Mouse (Mus musculus) heart, embryonic 15.5 days (tissue): ENCODE results near the gene Hydin. TPM values are rescaled to one million over a fixed set of nuclear protein-coding genes. Genes with fewer than 3 reads are reported as not detected.
"Not testable (repeated sequence)": the region's sequence is repeated elsewhere in the genome, so short reads cannot be mapped to it uniquely, and the experiment has no call there.

Source experiments
- ATAC-seq: fragments of 200-750 bp; cut with Nextera tagmentation; replicated peaks from 2 replicates; pipeline ENCODE4 v1.8.0; 2017; ENCODE audit warnings: low read depth, moderate TSS enrichment; ENCODE audit not compliant: insufficient number of reproducible peaks, insufficient read depth, low FRiP score
- H3K27ac ChIP-seq: fragments of 300-500 bp; sonication (generic); 2 replicates; pipeline ENCODE4 v1.5.1; 2015; ENCODE audit warnings: mild to moderate bottlenecking, inconsistent platforms
- H3K27me3 ChIP-seq: fragments of 300-500 bp; sonication (generic); 2 replicates; pipeline ENCODE4 v1.6.1; 2015; ENCODE audit warnings: inconsistent platforms
- H3K36me3 ChIP-seq: fragments of 300-500 bp; sonication (generic); 2 replicates; pipeline ENCODE4 v1.6.1; 2015; ENCODE audit warnings: mild to moderate bottlenecking, inconsistent platforms
- H3K4me1 ChIP-seq: fragments of 300-500 bp; sonication (generic); replicated peaks from 2 replicates; pipeline ENCODE4 v1.6.1; 2015; ENCODE audit warnings: inconsistent platforms
- H3K4me2 ChIP-seq: fragments of 300-500 bp; sonication (generic); 2 replicates; pipeline ENCODE4 v1.6.1; 2015; ENCODE audit warnings: inconsistent platforms, mild to moderate bottlenecking, moderate library complexity
- H3K4me3 ChIP-seq: fragments of 300-500 bp; sonication (generic); 2 replicates; pipeline ENCODE4 v1.5.1; 2015; ENCODE audit warnings: mild to moderate bottlenecking, inconsistent platforms
- H3K9ac ChIP-seq: fragments of 300-500 bp; sonication (generic); 2 replicates; pipeline ENCODE4 v1.6.1; 2015; ENCODE audit warnings: mild to moderate bottlenecking, inconsistent platforms
- H3K9me3 ChIP-seq: fragments of 300-500 bp; sonication (generic); replicated peaks from 2 replicates; pipeline ENCODE4 v1.6.1; 2016; ENCODE audit warnings: inconsistent platforms
- WGBS: fragments of 180-500 bp; shearing (Covaris S2); methylation state at CpG from one replicate; pipeline ENCODE4 v1.1.7; 2015; ENCODE audit warnings: mixed read lengths; 5-methylcytosine and 5-hydroxymethylcytosine counted together
- polyA plus RNA-seq: library from polyadenylated mRNA; unstranded; fragments of >200 nt; fragmentation: Nextera tagmentation; extraction: Ambion mirVana; gene quantifications from 2 replicates; pipeline ENCODE4 v1.2.1, GENCODE M21; 2015

The Hydin gene
- polyA plus RNA-seq, 1 experiment from 2014 or later, result 0.04 TPM

- H3K27me3 ChIP-seq, result no peaks in the 10 kb centered on the region
- no peak overlapping the region for H3K27ac ChIP-seq
- no peaks in the 10 kb centered on the region for H3K36me3 ChIP-seq
- no peaks in the 10 kb centered on the region; the same call in 1 of the 2 replicates for H3K9me3 ChIP-seq
- H3K4me3 ChIP-seq, result no peak overlapping the region
- H3K9ac ChIP-seq, result no peak overlapping the region
- 93% methylated on average over 6 of the region's 6 CpGs for WGBS
- H3K4me1 ChIP-seq, result no peaks in the 10 kb centered on the region
- H3K4me2 ChIP-seq, result no peak overlapping the region
- no peak for ATAC-seq
Measured at GRCm38 (mm10) chr8:110487644-110488043, 220.9 kb downstream of the Hydin start.

- WGBS, result 71% methylated on average over 4 of the region's 4 CpGs
- no peak for ATAC-seq
Measured at GRCm38 (mm10) chr8:110489344-110489743, 222.6 kb downstream of the Hydin start.

GRCm38 (mm10) chr8:110491118-110491517 is 224.3 kb downstream of the Hydin start:
- no peak overlapping the region for H3K4me2 ChIP-seq
- no peak for ATAC-seq
- no peak overlapping the region for H3K27ac ChIP-seq
- no peaks in the 10 kb centered on the region for H3K4me1 ChIP-seq
- no peak overlapping the region for H3K4me3 ChIP-seq
- whole genome bisulfite sequencing, result 78% methylated on average over 5 of the region's 5 CpGs
- H3K9me3 ChIP-seq, result no peaks in the 10 kb centered on the region; the same call in 1 of the 2 replicates
- H3K9ac ChIP-seq, result no peak overlapping the region
- H3K27me3 ChIP-seq, result no peaks in the 10 kb centered on the region
- no peaks in the 10 kb centered on the region for H3K36me3 ChIP-seq

More at GRCm38 (mm10) chr8:110489344-110489743, 222.6 kb downstream of the Hydin start:
- Histone ChIP-seq H3K27me3 (no peaks in the 10 kb centered on the region), H3K4me1 (no peaks in the 10 kb centered on the region), H3K4me2 (no peak overlapping the region), H3K36me3 (no peaks in the 10 kb centered on the region), H3K27ac (no peak overlapping the region), H3K9me3 (no peaks in the 10 kb centered on the region; the same call in 1 of the 2 replicates), H3K9ac (no peak overlapping the region), H3K4me3 (no peak overlapping the region)

DNA sequence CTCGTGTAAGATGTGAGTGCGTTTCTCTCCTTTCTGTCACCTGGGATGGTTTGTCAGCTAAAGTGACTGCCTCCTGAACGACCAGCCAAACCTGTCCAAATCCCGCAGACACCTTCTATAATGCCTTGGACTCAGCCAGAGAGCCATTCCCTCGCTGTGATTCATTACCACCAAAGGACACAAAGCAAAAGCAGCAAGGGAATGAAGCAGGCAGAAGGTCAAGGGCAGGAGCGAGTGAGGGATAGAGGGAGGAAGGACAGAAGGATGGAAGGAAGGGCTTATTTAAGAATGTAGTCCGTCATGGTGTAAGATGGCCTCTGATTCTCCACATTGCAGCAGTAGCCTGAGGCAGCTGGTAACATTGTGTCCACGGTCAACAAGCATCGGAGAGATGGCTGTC is 229.5 kb downstream of the Hydin start:
- 68% methylated on average over 9 of the region's 9 CpGs for WGBS
- no peaks in the 10 kb centered on the region for H3K9me3 ChIP-seq
- no peaks in the 10 kb centered on the region for H3K27me3 ChIP-seq
- H3K4me1 ChIP-seq, result no peaks in the 10 kb centered on the region
- ATAC-seq, result no peak
- no peak overlapping the region for H3K4me3 ChIP-seq
- H3K27ac ChIP-seq, result no peak overlapping the region
- no peak overlapping the region for H3K4me2 ChIP-seq
- no peaks in the 10 kb centered on the region for H3K36me3 ChIP-seq
- H3K9ac ChIP-seq, result no peak overlapping the region

GRCm38 (mm10) chr8:110500253-110500652 is 233.5 kb downstream of the Hydin start:
- Histone ChIP-seq H3K4me2 (no peak overlapping the region), H3K9ac (no peak overlapping the region), H3K36me3 (no peaks in the 10 kb centered on the region), H3K27me3 (peaks cover 3% of the 10 kb centered on the region; the same call in 1 of the 2 replicates), H3K4me1 (no peaks in the 10 kb centered on the region), H3K27ac (no peak overlapping the region), H3K4me3 (no peak overlapping the region), H3K9me3 (no peaks in the 10 kb centered on the region)
- ATAC-seq, result no peak
- 20% methylated on average over 10 of the region's 10 CpGs for WGBS

DNA sequence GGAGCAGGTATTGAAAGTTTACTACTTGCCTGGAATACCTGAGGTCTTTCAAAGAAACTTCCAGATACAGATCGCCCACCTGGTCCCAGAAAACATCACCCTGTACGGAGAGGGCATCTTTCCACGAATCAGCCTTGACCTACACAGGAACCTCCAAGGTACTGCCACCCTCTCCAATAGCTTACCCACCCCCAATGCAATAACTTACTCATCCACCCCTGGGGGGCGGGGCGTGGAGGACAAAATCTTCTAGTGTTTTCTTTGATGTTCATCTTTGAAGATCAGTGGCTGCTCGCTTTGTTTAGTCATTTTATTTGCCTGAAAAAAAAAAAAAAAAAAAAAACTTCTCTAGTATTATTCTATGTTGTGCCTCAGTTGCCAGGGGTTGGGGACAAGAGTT is 233.9 kb downstream of the Hydin start:
- Histone ChIP-seq H3K4me1 (no peaks in the 10 kb centered on the region), H3K9ac (no peak overlapping the region), H3K27ac (no peak overlapping the region), H3K4me3 (no peak overlapping the region), H3K27me3 (peaks cover 3% of the 10 kb centered on the region; the same call in 1 of the 2 replicates), H3K36me3 (no peaks in the 10 kb centered on the region), H3K4me2 (no peak overlapping the region), H3K9me3 (no peaks in the 10 kb centered on the region)
- 71% methylated on average over 6 of the region's 6 CpGs for WGBS
- no peak for ATAC-seq

- Histone ChIP-seq H3K4me3 (no peak overlapping the region), H3K27ac (no peak overlapping the region), H3K9ac (no peak overlapping the region), H3K27me3 (peaks cover 3% of the 10 kb centered on the region; the same call in 1 of the 2 replicates), H3K4me1 (no peaks in the 10 kb centered on the region), H3K4me2 (no peak overlapping the region), H3K36me3 (no peaks in the 10 kb centered on the region), H3K9me3 (no peaks in the 10 kb centered on the region)
- WGBS, result 77% methylated on average over 4 of the region's 4 CpGs
- ATAC-seq, result no peak
Measured at GRCm38 (mm10) chr8:110501330-110501729, 234.6 kb downstream of the Hydin start.

DNA sequence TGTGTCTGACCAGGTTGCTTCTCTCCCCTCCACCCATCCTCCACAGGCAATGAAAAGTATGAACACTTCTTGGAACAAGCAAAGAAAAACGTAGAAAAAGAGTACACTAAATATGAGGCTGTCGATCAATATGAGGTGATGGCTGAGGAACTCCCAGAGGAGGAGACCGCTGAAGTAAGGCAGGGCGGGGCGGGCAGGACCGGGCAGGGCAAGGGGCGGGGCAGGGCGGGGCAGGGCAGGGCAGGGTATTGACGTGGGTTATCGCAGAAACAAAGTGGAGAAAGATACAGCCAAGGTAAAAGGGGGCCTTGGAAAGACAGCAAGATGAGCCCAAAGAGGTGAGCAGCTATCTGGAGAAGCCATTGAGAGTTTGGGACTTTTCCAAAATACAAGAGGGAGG is 236.1 kb downstream of the Hydin start:
- H3K9me3 ChIP-seq, result no peaks in the 10 kb centered on the region
- H3K36me3 ChIP-seq, result no peaks in the 10 kb centered on the region
- WGBS, result 14% methylated on average over 10 of the region's 10 CpGs
- H3K4me1 ChIP-seq, result no peaks in the 10 kb centered on the region
- H3K27ac ChIP-seq, result no peak overlapping the region
- no peak overlapping the region for H3K4me2 ChIP-seq
- H3K27me3 ChIP-seq, result peaks cover 3% of the 10 kb centered on the region; the same call in 1 of the 2 replicates
- no peak for ATAC-seq
- H3K4me3 ChIP-seq, result no peak overlapping the region
- no peak overlapping the region for H3K9ac ChIP-seq

- no peak for ATAC-seq
- Histone ChIP-seq H3K4me2 (no peak overlapping the region), H3K27ac (no peak overlapping the region), H3K4me3 (no peak overlapping the region), H3K36me3 (no peaks in the 10 kb centered on the region), H3K9ac (no peak overlapping the region), H3K4me1 (no peaks in the 10 kb centered on the region), H3K27me3 (no peaks in the 10 kb centered on the region), H3K9me3 (no peaks in the 10 kb centered on the region; the same call in 1 of the 2 replicates)
- WGBS, result 56% methylated on average over 3 of the region's 3 CpGs
Measured at GRCm38 (mm10) chr8:110508766-110509165, 242.0 kb downstream of the Hydin start.

GRCm38 (mm10) chr8:110519790-110520189 is 253.0 kb downstream of the Hydin start:
- no peak for ATAC-seq
- no peak overlapping the region for H3K9ac ChIP-seq

DNA sequence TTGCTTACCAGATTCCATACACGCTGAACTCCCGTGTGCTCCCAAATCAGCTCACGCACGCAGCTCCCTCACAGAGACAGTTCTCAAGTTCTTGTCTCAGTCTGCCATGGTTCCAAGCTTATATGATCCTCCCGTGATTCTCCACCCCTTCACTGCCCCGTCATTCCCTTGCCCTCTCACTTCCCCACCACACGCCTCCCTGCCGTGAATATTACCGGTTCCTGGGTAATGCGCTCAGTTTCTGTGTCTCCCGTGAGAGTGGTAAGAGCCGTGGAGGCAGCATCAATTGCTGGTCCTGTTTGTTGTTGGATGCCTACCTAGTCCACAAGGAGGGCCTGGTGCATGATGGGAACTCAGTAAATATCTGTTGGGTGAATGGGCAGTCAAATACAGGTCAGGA is 255.1 kb downstream of the Hydin start:
- Histone ChIP-seq H3K9me3 (no peaks in the 10 kb centered on the region), H3K4me1 (no peaks in the 10 kb centered on the region), H3K4me3 (no peak overlapping the region), H3K27me3 (no peaks in the 10 kb centered on the region), H3K9ac (no peak overlapping the region), H3K27ac (no peak overlapping the region), H3K4me2 (no peak overlapping the region), H3K36me3 (no peaks in the 10 kb centered on the region)
- 86% methylated on average over 12 of the region's 12 CpGs for WGBS
- no peak for ATAC-seq

More at GRCm38 (mm10) chr8:110519790-110520189, 253.0 kb downstream of the Hydin start:
- Histone ChIP-seq H3K4me3 (no peak overlapping the region), H3K36me3 (no peaks in the 10 kb centered on the region), H3K27me3 (no peaks in the 10 kb centered on the region), H3K4me2 (no peak overlapping the region), H3K27ac (no peak overlapping the region), H3K9me3 (no peaks in the 10 kb centered on the region), H3K4me1 (no peaks in the 10 kb centered on the region)
- WGBS, result 69% methylated on average over 7 of the region's 7 CpGs

DNA sequence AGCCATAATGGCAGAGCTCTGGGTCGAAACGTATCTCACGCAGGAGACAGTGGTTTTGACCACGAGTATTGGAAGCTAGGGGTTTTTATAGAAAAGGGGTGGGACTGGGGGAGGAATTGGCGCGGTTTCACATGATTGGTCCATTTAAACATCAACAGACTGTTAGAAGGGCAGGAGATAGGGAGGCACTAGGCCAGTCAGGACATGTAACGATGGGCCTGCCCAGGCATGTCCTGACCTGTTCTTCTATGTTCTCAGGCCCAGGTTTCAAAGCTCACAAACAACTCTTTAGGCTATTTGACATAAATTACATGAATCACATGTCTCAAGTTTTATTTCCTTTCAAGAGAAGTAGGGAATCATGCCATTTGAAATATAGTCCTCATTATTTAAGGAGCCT is 255.7 kb downstream of the Hydin start:
- not testable (repeated sequence) for H3K27ac ChIP-seq, ATAC-seq, H3K36me3 ChIP-seq, H3K4me2 ChIP-seq, H3K9ac ChIP-seq, H3K4me1 ChIP-seq, H3K9me3 ChIP-seq, H3K27me3 ChIP-seq, H3K4me3 ChIP-seq
- WGBS, result 85% methylated on average over 7 of the region's 7 CpGs
